ENCODE assay signal across 30 mouse cellular contexts in the genomic region with DNA sequence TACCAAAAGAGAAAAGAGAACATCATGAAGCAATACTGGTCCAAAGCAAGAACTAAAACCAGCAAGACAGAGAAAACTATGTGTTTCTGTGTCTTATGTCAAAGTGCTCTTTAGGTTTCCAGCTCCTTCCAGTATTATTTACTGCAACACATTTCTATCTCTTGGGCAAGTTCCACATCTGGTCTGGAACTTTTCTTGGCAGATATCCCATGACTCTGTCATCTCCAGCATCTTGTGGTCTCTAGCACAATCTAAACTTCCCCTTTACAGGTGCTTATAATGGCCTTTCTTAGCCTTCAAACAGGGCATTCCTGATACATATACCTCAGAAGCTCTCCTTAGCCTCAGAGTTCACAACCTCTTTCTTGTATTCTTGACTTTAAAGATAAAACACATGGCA.
DNase-seq lines count a peak whose midpoint lies in the region; ATAC-seq and TF ChIP-seq lines count a peak whose summit lies in the region.
"Had no signal": no experiment of that assay in that cellular context is flagged by ENCODE, and none has a peak within 500 bp of the region (broad histone marks: within the 10 kb centered on the region; RNA-seq: fewer than 3 reads in every experiment).

No protein-coding gene starts in this region.

- no peak for TF ChIP-seq EP300 in MEL (IDR thresholded peaks at IDR 0.05; ENCODE audit: low read depth in 1 of 2, low read length in 2 of 2)

- H3K4me1 ChIP-seq in kidney, adult 2 months (ENCODE audit: control insufficient read depth, insufficient read depth, low read length) = peaks cover 4% of the 10 kb centered on the region; the same call in 1 of the 2 replicates
- no peaks in the 10 kb centered on the region for H3K4me1 ChIP-seq in lung, embryonic 16.5 days (replicated peaks; ENCODE audit: control insufficient read depth, insufficient read depth, low read length)
- H3K4me1 ChIP-seq in MEL (ENCODE audit: control insufficient read depth in 1 of 2, insufficient read depth in 2 of 2, low read length in 2 of 2) = no peaks in the 10 kb centered on the region
- peaks cover 4% of the 10 kb centered on the region for H3K4me1 ChIP-seq in embryonic fibroblast, embryonic 13.5 days (ENCODE audit: control insufficient read depth, insufficient read depth, low read length)
- H3K4me1 ChIP-seq: embryonic facial prominence, embryonic 10.5 days; embryonic facial prominence, embryonic 13.5 days; forebrain, embryonic 10.5 days; forebrain, embryonic 13.5 days; heart, embryonic 10.5 days; heart, embryonic 13.5 days; hindbrain, embryonic 15.5 days had no signal

- no peak for TF ChIP-seq POLR2A in kidney, adult 2 months (IDR thresholded peaks at IDR 0.05; ENCODE audit: low read depth, low read length)
- TF ChIP-seq POLR2A in MEL (IDR thresholded peaks at IDR 0.05; ENCODE audit: control insufficient read depth in 1 of 2, insufficient read depth in 1 of 2, low read depth in 1 of 2, low read length in 2 of 2, poor library complexity in 1 of 2) = no peak
- TF ChIP-seq POLR2A in embryonic fibroblast, embryonic 13.5 days (IDR thresholded peaks at IDR 0.05; ENCODE audit: low read depth, low read length) = no peak

- no peaks in the 10 kb centered on the region for H3K79me2 ChIP-seq in MEL (ENCODE audit: control insufficient read depth, insufficient read depth, low read length, poor library complexity)

- no peaks in the 10 kb centered on the region for H3K36me3 ChIP-seq in kidney, adult 2 months (ENCODE audit: control insufficient read depth, insufficient read depth, low read length)
- H3K36me3 ChIP-seq in lung, embryonic 16.5 days (ENCODE audit: control insufficient read depth, insufficient read depth, low read length) = no peaks in the 10 kb centered on the region
- no peaks in the 10 kb centered on the region for H3K36me3 ChIP-seq in MEL (ENCODE audit: control insufficient read depth in 1 of 2, insufficient read depth in 2 of 2, low read length in 2 of 2)
- H3K36me3 ChIP-seq: embryonic facial prominence, embryonic 10.5 days; embryonic facial prominence, embryonic 13.5 days; forebrain, embryonic 10.5 days; heart, embryonic 10.5 days; heart, embryonic 13.5 days; hindbrain, embryonic 15.5 days had no signal

- H3K27ac ChIP-seq in kidney, adult 2 months (ENCODE audit: insufficient read depth, low read depth, low read length) = no peak overlapping the region
- H3K27ac ChIP-seq in lung, embryonic 16.5 days (ENCODE audit: low read length) = no peak overlapping the region
- no peak overlapping the region for H3K27ac ChIP-seq in MEL (ENCODE audit: control insufficient read depth, low read depth, low read length)
- H3K27ac ChIP-seq in embryonic fibroblast, embryonic 13.5 days (ENCODE audit: insufficient read depth, low read length) = peak overlapping the region; percentile 81
- H3K27ac ChIP-seq: embryonic facial prominence, embryonic 10.5 days; embryonic facial prominence, embryonic 13.5 days; forebrain, embryonic 10.5 days; forebrain, embryonic 13.5 days; heart, adult 2 months; heart, embryonic 10.5 days; heart, embryonic 13.5 days; hindbrain, embryonic 15.5 days had no signal

- peak; percentile 26; the same call in 1 of the 2 replicates for ATAC-seq in lung, embryonic 16.5 days (ENCODE audit: low read depth)
- ATAC-seq: CD4-positive, CD25-positive, alpha-beta regulatory T cell, adult 4 months; forebrain, embryonic 13.5 days; forebrain, embryonic 16.5 days; Patski had no signal

- no peak overlapping the region for H3K4me2 ChIP-seq in lung, embryonic 16.5 days (ENCODE audit: low read depth, low read length)
- H3K4me2 ChIP-seq: embryonic facial prominence, embryonic 13.5 days; forebrain, embryonic 13.5 days; heart, embryonic 13.5 days; hindbrain, embryonic 15.5 days had no signal

- H3K9ac ChIP-seq in lung, embryonic 16.5 days (ENCODE audit: low read length) = no peak overlapping the region
- no peak overlapping the region for H3K9ac ChIP-seq in MEL (ENCODE audit: control insufficient read depth, low read depth, low read length, poor library complexity, severe bottlenecking)
- H3K9ac ChIP-seq: embryonic facial prominence, embryonic 13.5 days; forebrain, embryonic 13.5 days; heart, embryonic 13.5 days; hindbrain, embryonic 15.5 days had no signal

- no peaks in the 10 kb centered on the region for H3K27me3 ChIP-seq in kidney, adult 2 months (replicated peaks; ENCODE audit: control insufficient read depth, insufficient read depth, low read length)
- H3K27me3 ChIP-seq in lung, embryonic 16.5 days (ENCODE audit: control insufficient read depth, insufficient read depth, low read depth, low read length) = no peaks in the 10 kb centered on the region
- no peaks in the 10 kb centered on the region for H3K27me3 ChIP-seq in MEL (ENCODE audit: control insufficient read depth in 1 of 2, insufficient read depth in 2 of 2, low read length in 2 of 2)
- H3K27me3 ChIP-seq: embryonic facial prominence, embryonic 13.5 days; forebrain, embryonic 13.5 days; heart, embryonic 13.5 days; hindbrain, embryonic 15.5 days; Patski had no signal

- TF ChIP-seq RAD21 in MEL (IDR thresholded peaks at IDR 0.05; ENCODE audit: low read depth, low read length) = no peak

- TF ChIP-seq CTCF in kidney, adult 2 months (conservative IDR thresholded peaks at IDR 0.05; ENCODE audit: insufficient read depth, insufficient read length, low read depth, low read length) = no peak
- no peak for TF ChIP-seq CTCF in MEL (IDR thresholded peaks at IDR 0.05 in 2 of 3, conservative IDR thresholded peaks at IDR 0.05 in 1 of 3; ENCODE audit: control insufficient read depth in 1 of 3, insufficient read depth in 1 of 3, low read depth in 2 of 3, low read length in 3 of 3, poor library complexity in 1 of 3, severe bottlenecking in 1 of 3)
- TF ChIP-seq CTCF in embryonic fibroblast, embryonic 13.5 days (IDR thresholded peaks at IDR 0.05; ENCODE audit: borderline replicate concordance, insufficient read depth, low read length) = no peak

- no peaks in the 10 kb centered on the region for H3K9me3 ChIP-seq in lung, embryonic 16.5 days (ENCODE audit: control insufficient read depth, low read length)
- no peaks in the 10 kb centered on the region for H3K9me3 ChIP-seq in MEL (replicated peaks; ENCODE audit: insufficient read depth, low read length)
- H3K9me3 ChIP-seq: embryonic facial prominence, embryonic 10.5 days; embryonic facial prominence, embryonic 13.5 days; forebrain, embryonic 10.5 days; forebrain, embryonic 13.5 days; heart, embryonic 10.5 days; heart, embryonic 13.5 days; hindbrain, embryonic 15.5 days had no signal

- H3K4me3 ChIP-seq in kidney, adult 2 months (ENCODE audit: insufficient read depth, low read depth, low read length) = no peak overlapping the region
- no peak overlapping the region for H3K4me3 ChIP-seq in lung, embryonic 16.5 days (ENCODE audit: low read length)
- H3K4me3 ChIP-seq in MEL (ENCODE audit: control insufficient read depth in 1 of 2, insufficient read depth in 1 of 2, low read depth in 2 of 2, low read length in 2 of 2) = no peak overlapping the region
- no peak overlapping the region for H3K4me3 ChIP-seq in embryonic fibroblast, embryonic 13.5 days (ENCODE audit: insufficient read depth, low read length)
- H3K4me3 ChIP-seq: embryonic facial prominence, embryonic 10.5 days; embryonic facial prominence, embryonic 13.5 days; forebrain, embryonic 10.5 days; forebrain, embryonic 13.5 days; heart, adult 2 months; heart, embryonic 10.5 days; heart, embryonic 13.5 days; hindbrain, embryonic 15.5 days had no signal

- peak; percentile 7 for DNase-seq in kidney, adult 9 months
- no peak for DNase-seq in kidney, adult 2 months
- DNase-seq in lung, postnatal 14 days = no peak
- peak; percentile 2 for DNase-seq in MEL (ENCODE audit: low read depth, low spot score)
- no peak for DNase-seq in adrenal gland, postnatal 14 days
- no peak for DNase-seq in urinary bladder, adult 18-20 months (ENCODE audit: low spot score in 2 of 2)
- DNase-seq: adrenal gland, adult 2 months; adrenal gland, postnatal 25 days; cerebellum, adult 11-12 months; cerebellum, adult 8-10 months; cerebellum, postnatal 10 days; cerebellum, postnatal 36 days; embryo, embryonic 11 days; gastrocnemius, postnatal 10 days; gastrocnemius, postnatal 36 days; heart, adult 2 months; heart, postnatal 14 days; heart, postnatal 4 days had no signal

TF ChIP-seq in MEL, 35 proteins besides CTCF, POLR2A, EP300 and RAD21:
- TF ChIP-seq ETS1 (IDR thresholded peaks at IDR 0.05; ENCODE audit: low read depth, low read length) (no peak), CHD1 (IDR thresholded peaks at IDR 0.05; ENCODE audit: low read depth, low read length) (no peak), GATA1 (IDR thresholded peaks at IDR 0.05; ENCODE audit: low read depth, low read length) (no peak), E2F4 (IDR thresholded peaks at IDR 0.05; ENCODE audit: borderline replicate concordance, low read depth, low read length) (no peak)

Comparison
In these comparisons a context has a peak if more than half of its experiments do, and no peak if none do; other contexts are left out.
1. DNase-seq: peak in kidney, adult 9 months (single experiment) and MEL (single experiment); none in kidney, adult 2 months (single experiment), lung, postnatal 14 days (single experiment), adrenal gland, postnatal 14 days (single experiment) and urinary bladder, adult 18-20 months (0 of 2).